Mouse (Mus musculus): ENCODE measurements around the gene Dydc2.

Dydc2 gene

DNA sequence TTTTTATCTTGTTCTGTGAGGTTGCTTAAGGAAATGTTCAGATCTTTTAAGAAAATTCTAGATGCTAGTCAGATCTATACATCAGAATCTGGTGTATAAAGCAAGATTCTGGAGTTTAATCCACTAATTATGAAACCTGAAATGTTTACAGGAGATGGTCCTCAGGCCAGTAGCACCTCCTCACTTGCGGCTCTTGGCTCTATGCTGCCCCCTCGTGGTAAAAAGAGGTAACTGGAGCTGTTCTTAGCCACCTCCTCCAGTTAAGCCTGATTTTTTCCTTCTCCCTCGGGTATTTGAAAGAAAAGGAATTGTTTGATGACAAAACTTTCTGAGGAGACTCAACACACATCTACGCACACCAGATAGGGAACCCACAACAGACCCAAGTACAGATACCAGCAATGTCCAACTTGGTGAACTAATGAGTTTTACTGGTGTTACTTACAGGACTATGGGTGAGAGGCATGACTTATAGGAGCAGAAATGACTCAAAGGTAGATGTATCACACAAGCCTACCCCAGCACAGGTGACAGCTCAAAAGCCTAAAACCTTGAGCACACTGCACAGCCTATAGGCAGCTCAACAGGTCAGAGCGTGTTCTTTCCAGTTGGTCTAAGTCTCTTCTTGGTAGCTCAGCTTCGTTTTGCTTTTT, 33.7 kb downstream of the Dydc2 start:
- peak; percentile 73 for DNase-seq (ENCODE audit: low read depth, low spot score)

DNA sequence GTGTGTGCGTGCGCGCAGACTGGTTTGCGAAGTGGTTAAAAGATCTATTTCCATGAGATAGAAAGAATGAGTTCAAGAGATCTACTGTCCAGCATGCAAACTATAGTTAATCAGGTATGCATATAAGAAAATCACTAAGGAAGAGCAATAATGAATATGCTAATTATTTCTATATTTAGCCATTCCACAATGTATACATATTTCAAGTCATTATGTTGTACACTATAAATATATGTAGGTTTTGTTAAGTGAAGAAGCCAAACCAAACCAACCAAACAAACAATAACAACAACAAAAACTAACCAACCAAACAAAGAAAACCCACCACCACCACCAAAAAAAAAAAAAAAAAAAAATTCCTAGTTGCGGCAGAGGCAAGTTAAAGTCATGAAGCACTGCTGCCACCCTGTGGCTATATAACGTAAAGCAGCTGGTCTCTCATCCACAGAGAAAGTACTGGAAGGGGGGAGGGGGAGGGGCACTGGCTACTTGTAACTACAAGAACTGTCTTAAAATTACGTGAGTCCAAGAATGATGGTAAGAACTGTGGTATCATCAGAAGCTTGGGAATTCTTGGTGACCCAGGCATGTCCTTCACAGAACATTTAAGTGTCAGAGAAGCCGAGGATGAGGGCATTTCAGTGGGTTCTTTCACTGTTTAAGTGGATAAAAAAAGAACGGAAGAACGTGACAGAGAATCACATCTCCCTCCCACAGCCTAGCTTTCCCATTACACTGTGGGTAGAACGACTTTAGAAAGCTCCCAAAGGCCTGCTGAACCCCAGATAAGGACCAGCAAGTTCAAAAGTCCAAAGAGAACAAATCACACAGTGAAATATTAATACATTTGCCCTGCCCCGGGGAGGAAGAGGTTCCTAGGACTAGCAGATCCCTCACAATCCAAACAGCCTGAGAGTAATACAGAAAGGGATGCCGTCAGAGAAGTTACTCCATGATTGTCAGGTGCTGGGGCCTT, 35.6 kb downstream of the Dydc2 start:
- DNase-seq (ENCODE audit: low read depth, low spot score) = peak; percentile 87

DNA sequence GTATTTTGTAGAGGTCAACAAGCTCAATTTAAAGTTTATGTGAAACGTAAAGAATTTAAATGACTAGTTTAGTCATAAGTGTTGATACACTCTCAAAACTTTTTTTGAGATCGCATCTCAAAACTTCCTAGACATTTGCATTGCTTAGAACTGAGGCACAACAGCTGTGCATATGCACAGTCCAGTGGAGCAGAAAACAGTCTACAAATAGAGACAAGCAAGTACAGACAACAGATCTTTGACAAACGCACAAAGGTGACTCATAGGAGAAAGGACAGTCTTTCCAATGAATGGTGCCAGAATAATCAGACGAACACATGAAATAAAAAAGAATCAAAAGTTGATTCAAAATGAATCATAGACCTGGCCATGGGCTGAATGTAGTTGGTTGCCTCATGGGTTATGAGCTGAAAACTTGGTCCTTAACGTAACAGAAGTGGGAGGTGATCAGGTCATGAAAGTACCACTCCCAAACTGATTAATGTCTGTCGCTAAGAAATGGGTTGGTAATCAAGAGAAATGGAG, 38.0 kb downstream of the Dydc2 start:
- DNase-seq (ENCODE audit: low read depth, low spot score) = no peak

DNA sequence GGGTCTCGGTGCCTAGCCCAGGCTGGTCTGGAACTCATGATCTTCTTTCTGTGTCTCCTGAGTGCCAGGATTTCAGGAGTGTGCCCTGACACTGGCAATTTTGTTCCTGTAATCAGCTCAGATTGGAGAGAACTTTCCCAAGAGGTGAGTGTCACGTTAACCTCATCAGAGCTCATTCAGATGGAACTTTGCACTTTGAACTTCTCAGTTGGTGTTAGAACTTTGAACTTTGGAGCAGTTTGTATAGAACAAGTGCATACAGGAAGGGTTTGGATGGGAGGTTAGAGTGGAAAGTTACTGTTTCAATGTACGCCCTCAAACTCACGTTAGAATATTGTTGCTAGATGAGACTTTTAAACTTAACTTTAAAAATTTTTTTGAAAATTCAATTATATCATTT, 39.7 kb downstream of the Dydc2 start:
- DNase-seq (ENCODE audit: low read depth, low spot score) = no peak

DNA sequence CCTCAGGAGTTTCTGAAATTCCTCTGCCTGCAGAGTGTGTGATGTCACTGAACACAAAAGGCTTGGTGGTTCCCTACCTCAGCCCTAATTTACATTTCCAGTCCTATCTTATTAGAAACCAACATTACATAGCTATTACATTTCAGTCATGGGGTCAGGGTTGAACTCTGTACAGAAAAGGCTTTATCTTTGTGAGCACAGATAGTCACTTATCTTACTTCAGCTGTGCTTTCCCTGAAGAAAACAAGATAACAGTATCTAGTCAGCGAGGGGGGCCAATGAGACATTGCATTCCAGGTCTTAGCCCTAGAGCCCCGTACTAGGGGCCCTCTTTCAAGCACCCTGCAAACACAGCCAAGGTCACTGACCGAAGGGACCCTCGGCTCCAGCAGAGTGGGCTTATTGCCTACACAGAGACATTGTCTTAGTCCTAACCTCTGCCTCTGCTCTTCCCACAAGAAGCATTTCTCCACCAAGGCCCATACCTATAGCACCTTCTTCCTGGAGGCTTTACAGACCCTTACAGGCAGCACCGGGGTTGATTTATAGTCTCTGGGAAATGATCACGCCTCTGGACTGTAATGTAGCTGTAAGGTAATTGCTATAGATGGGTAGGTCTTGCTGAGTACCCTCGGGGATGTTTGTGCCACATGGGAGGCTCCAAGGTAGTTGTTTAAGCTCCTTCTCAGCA, 43.3 kb downstream of the Dydc2 start:
- DNase-seq (ENCODE audit: low read depth, low spot score) = no peak

DNA sequence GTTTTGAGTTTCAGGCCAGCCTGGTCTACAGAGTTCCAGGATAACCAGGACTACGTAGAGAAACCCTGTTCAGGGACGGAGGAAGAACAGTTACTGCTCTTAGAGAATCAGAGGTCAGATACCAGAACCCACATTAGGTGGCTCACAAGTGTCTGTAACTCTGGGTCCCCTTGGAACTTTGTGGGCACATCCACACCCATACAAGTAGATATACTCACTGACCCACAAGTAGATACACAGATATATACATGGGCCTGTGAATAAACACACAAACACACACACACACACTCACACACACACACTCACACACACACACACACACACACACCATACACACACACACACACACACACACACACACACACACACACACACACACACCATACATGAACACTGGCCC, 43.9 kb downstream of the Dydc2 start:
- no peak for DNase-seq (ENCODE audit: low read depth, low spot score)

DNA sequence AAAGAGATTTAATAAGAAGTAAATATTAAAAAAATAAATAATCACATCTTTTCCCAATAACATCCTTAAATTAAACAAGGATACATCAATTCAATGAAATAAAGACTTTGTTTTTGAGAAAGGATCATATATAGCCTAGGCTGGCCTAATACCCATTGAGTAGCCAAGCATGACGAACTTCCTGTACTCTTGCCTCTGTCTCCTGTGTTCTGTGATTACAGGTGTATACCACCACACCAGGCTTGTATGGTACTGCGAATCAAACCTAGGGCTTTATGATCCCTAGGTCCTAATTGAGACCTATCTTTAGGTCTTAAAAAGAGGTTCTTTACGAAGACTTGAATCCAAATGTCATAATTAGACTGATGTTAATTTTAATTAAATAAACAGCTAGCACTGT, 47.8 kb downstream of the Dydc2 start:
- no peak for DNase-seq (ENCODE audit: low read depth, low spot score)

DNA sequence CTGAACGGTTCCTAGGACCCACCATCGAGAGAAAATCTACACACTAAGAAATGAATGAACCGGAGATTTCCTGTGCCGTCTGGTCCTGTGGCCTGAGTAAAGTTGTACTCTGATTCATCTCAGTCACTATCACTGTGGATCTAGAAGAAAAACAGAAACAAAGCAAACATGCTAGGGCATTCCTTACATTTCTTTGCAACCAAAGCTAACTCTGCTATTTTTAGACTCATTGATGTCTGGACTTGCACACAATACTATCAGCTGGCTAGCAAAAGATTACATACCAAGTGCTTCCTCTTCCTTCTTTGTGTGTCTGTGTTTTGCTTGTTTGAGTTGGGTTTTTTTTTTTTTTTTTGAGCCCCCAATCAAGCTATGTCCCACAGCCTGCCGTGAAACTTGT, 51.5 kb downstream of the Dydc2 start:
- DNase-seq (ENCODE audit: low read depth, low spot score) = no peak

DNA sequence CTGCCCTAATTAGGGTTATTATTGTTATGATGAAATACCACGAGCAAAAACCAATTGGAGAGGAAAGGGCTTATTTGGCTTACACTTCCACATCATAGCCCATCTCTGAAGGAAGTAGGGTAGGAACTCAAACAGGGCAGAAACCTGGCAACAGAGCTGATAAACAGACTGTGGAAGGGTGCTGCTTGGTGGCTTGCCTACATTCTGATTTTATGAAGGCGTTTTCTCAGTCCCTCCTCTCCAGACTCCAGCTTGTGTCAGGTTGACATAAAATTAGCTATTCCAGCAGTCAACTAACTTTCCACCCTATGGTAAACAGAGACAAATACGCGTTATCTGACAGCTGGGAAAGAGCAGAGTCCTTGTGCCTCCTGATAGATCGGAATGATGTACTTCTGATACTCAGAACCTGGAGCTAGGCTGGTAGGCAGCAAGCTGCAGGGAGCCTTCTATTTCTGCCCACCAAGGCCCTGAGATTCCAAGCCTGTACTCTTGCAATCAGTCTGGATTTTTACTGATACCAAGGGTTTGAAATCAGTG, 54.2 kb downstream of the Dydc2 start:
- DNase-seq (ENCODE audit: low read depth, low spot score) = no peak

DNA sequence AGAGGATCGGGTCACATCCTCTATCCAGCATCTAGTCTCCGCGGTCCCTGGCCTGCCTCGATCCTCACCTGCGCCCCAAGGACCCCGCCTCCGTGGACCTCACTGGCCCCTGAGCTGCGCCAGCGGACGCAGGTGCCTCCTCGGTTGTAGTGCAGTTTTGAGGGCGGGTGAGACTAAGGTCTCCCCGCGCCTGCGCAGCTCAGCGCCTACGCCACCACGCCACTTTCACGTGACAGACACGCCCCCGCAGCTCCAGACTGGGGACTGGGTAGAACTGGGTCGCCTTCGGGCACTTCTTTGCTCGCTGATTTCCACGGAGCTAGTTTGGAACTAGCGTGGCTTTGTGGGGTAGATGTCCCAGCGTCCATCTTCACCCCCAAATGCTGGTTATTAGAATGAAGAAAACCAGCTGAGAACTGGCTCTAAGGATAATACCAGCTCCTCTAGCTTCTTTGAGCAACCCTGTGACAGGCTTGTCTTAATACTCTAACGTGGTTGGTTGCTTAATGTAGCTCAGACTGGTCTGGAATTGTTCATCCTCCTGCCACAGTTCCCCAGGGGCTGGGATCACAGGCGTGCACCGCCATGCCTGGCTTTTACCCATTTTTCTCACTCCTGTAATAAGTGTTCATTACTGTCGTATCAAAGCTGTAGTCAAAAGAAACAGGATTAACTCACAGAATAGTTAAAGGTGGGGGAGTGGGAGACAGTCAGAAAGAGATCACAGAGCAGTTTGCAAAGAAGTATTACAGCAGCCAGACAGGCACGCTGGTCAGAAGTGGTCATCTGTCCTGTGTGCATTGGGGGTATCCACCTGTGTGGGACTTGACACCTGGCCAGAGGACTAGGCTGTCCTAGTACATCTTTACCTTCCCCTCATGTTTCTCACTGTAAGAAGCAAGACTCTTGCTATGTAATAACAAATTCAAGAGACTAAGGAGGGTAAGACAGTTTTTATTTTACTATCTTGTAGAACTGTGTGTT, 55.1 kb downstream of the Dydc2 start, which contains the start of gene Fam213a:
Gene Fam213a (minus strand): TSS at position 159 of the 984 bp plus-strand sequence.
- peak; percentile 86 for DNase-seq (ENCODE audit: low read depth, low spot score)

DNA sequence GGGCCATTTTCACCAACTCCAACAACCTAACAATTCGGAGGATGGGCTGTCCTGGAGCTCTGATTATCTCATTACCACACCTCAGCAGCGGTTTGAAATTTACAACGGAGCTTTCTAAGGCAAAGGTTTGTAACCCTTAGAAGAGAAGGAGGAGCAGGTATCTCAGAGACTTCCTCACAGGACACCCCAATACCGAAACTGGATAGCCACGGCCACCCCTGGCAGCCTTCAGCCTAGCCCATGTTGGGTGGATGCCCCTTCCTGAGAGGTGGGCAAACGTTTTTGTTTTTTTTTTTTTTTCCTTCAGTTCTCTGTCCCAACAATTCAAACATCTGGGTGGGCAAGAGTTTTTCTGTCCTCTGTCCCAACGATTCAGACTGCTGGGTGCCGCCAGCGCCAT, 55.9 kb downstream of the Dydc2 start:
- no peak for DNase-seq (ENCODE audit: low read depth, low spot score)

DNA sequence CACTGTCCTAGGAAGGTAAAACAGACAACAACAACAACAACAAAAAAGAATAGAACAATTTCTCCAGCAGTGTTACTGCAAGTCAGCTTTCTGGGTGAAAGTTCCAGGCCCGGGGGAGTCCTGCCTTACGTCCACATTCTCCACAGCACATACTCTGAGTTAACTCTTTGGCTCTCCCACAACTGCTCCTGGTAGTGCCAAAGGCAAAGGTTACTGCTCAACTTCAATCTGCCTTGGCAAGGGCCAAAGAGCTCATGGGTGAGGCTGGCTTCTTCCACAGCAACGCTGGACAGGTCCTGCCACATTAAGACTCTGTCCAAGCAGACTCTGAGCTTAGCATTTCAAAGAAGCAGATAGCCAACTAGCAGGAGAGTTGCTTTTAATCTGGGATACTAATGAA, 57.1 kb downstream of the Dydc2 start:
- DNase-seq (ENCODE audit: low read depth, low spot score) = no peak

DNA sequence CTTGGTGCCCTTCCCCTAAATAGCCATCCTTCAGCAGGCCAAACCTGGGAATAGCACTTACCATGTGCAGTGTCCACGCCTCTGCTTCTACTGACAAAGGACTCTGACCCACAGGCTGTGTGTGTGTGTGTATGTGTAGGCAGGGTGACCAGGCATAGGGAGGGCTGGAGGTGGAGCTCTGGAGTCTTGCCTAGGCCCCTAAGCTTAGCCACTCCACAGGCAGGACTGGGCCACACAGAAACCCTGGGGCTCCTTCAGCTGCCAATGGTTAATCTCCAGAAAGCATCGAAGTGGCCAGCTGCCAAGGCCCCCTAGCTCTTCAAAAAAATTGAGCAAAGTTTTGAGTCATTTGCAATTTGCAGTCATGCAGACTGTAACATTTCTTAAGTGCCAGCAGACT, 60.9 kb downstream of the Dydc2 start:
- no peak for DNase-seq (ENCODE audit: low read depth, low spot score)

DNA sequence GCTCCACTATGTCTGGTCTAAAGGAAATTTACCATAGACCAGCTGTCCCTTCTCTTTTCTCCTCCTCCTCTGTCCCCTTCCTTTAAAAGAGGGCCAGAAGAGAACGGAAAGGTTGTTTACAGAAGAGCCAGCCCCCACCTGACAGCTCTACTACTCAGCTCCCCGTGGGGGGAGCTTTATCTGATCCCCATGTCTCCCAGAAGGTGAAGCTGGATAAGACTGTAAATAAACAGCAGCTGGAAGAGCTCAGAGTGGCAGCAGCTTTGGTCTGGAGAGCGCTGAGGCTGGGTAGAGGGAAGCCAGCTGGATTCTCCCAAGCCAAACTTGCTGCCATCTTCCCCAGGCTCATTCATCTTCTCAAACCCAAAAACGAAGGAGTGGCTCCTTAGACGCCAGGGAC, 61.4 kb downstream of the Dydc2 start:
- DNase-seq (ENCODE audit: low read depth, low spot score) = no peak

DNA sequence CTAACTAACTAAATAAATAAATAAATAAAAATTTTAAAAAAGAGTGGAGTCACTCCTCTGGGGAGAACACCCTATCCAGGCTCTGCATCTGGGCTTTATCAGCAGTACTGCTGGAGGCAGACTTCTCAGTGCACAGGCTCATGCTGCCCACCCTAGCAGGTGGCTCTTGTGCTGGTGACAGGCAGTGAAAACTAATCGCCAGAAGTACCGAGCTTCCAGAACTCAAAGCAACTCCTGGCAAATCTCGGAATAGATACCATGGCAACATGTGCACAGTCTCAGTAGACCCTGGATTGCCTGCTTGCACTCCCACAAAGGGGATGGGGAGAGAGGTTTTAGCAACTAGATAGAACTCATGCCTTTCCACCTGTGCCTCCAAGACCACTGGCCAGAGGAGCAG, 62.1 kb downstream of the Dydc2 start:
- no peak for DNase-seq (ENCODE audit: low read depth, low spot score)

DNA sequence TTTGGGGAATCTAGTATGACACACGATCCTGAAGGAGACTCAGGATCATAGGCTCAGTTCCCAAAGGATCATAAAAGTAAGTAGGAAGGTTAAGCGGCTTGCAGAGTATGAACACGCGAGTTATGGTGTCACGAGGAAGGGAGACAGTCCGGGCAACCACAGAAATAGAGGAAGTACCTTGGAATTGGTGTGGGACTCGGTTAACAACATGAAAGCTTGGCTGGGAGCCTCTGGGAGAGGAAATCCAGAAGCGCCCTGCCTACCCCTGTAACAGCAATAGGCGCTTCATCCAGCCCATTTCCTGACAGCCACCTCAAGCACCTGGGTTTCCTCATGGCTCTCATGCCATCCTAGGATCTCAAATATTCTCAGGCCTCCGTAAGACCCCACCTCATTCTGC, 62.7 kb downstream of the Dydc2 start:
- DNase-seq (ENCODE audit: low read depth, low spot score) = no peak

DNA sequence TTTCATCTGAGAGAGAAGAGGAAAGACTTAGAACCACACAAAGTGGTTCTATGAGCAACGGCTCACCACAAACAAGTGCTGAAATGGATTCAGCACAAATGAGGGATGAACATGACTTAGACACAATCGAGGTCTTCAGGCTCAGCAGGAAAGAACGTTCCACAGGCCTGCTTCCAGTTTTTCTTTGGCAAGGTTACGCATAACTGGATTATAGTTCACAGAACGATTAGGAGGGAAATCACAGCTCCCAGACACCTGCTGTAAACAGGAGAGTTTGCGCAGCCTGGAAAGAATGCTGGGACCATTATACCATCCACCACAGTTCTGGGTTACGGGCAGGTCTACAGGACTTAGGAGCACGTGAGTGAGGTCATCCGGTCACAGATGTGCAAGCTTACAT, 63.3 kb downstream of the Dydc2 start:
- no peak for DNase-seq (ENCODE audit: low read depth, low spot score)

DNA sequence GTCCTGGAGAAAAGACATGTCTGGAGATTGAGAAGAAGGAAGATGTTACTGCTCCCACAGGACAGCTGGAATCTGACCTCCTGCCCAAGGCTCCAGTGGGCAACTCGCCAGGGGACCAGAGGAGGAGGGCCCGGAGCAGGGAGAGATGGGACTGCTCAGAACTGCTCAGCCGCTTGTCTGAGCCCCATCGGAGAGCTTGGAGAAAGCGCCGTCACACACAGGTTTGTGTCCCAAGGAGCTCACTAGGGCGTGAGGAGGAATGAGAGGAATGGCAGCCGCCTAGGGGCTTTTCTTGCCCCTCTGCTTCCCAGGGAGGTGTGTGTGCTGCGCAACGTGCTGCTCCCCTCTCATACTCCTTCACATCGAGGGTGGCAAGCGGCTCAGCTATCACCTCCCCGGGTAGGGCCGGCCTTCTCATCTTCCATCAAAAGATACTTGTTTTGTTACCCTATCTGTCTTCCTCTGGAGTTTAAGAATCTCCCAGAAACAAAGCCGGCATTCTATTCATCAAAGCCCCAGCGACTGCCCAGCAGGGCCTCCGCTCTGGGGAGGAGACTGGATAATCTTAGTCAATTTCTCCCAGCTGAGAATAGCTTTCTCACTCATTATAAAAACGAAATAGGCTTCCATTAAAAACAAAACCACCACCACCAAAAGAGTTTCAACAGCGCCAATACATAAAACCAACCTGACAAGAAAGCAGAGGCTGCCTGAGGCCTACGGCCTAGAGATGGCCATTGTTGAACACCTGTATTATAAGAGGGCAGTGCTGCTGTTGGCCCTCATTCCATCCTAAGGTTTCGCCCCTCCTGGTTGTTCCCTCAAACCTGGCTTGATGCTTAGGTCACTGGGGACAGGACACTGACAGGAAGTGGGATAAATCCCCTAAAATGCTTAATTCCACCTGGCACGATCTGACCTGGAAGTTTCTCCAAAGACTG, 64.5 kb downstream of the Dydc2 start:
- DNase-seq (ENCODE audit: low read depth, low spot score) = peak; percentile 30

DNA sequence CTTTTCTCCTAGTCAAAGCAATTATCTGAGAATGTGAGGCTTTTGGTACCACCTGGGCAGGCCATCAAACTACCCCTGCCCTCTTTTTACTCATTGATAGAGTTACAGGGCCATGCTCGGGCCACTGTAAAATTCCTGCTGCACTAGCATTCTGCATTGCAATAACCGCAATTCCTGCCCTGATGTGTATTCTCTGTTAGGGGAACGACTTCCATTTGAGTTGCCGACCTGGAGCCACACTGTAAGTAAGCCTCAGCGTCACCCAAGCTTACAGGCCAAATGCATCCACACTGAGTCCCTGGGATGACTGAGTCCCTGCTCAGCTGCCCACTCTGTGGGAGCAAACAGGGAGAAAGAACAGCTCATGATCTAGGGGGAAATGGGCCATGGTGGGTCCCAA, 67.4 kb downstream of the Dydc2 start:
- no peak for DNase-seq (ENCODE audit: low read depth, low spot score)

DNA sequence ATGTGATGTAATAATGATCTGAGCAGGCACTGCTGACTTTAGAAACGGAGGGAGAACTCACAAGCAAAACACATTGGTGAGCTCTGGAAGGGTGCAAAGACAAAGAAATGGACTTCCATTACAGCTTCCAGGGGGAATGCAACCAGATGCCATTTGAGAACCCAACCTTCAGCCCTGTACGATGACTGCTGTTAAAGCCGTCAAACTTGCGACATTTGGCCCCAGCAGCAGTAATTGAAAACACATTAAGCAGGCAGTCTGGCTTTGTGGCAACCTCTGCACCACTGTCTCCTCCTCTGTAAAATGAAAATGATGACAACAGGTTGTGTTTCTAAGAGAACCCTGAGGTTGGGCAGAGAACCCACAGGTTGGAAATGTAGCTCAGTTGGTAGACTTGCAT, 68.2 kb downstream of the Dydc2 start:
- no peak for DNase-seq (ENCODE audit: low read depth, low spot score)
